Mouse (Mus musculus) stomach, postnatal 0 days (tissue): ENCODE measurements around the gene Mrps18a.

Source experiments
- CTCF ChIP-seq: IDR thresholded peaks from 2 replicates; pipeline ENCODE4 v1.5.1; 2016; ENCODE audit warnings: antibody characterized with exemption, low read depth, mild to moderate bottlenecking, moderate library complexity
- EP300 ChIP-seq: optimal IDR thresholded peaks from 2 replicates; pipeline ENCODE3; 2016; ENCODE audit warnings: antibody characterized with exemption

DNA sequence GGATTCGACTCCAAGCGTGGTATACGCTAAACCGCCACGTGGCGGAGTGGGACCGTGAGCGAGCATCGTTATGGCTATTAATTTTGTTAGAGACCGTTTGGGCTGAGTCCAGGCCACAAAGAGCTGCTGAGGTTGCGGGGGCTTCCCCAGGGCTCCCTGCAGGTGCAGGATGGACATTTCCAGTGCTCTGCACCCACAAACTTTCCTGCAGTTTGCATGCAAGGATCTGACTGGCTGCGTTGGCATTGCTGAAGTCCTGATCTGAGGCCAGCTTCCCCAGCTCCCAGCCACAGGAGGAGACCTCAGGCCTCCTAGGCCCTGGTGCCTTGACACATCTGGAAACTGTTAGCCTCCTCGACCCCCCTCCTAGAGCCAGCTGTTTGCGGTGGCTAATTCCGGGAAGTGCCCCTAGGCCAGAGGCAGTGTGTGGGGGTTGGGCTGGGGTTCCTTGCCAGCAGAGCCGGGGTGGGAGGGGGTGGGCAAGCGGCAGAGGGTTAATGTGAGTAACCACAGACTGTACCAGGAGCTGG lies 24.4 kb upstream of the Mrps18a start:
- TF ChIP-seq CTCF = peak; percentile 35
- no peak for TF ChIP-seq EP300
